Mouse (Mus musculus): Measurements from ENCODE around the gene 4921539E11Rik. TPM values are rescaled to one million over a fixed set of nuclear protein-coding genes. Genes with fewer than 3 reads are reported as not detected.

4921539E11Rik gene
- polyA plus RNA-seq (2015; fragmentation: Nextera tagmentation; extraction: Ambion mirVana), result 0.05 TPM in 1 of 2 replicates, not detected in the other

- no peak for ATAC-seq (replicated peaks; ENCODE audit: extremely low read depth, insufficient read depth, low FRiP score)
- no peak within 1 kb of the TSS for H3K27ac ChIP-seq (ENCODE audit: low read length)
- H3K4me3 ChIP-seq (ENCODE audit: low read length), result no peak within 1 kb of the TSS
- no peaks in the 10 kb centered on the region for H3K36me3 ChIP-seq (ENCODE audit: control insufficient read depth, insufficient read depth)
- H3K27me3 ChIP-seq (ENCODE audit: control insufficient read depth, insufficient read depth, low read length), result no peaks in the 10 kb centered on the region
- H3K4me1 ChIP-seq (ENCODE audit: control insufficient read depth, insufficient read depth, low read length), result no peaks in the 10 kb centered on the region
- H3K9me3 ChIP-seq (replicated peaks; ENCODE audit: control insufficient read depth, low read length), result no peaks in the 10 kb centered on the region
- 69% methylated on average over 2 of the region's 2 CpGs for WGBS
- no peak within 1 kb of the TSS for H3K9ac ChIP-seq (ENCODE audit: low read length)
- H3K4me2 ChIP-seq (ENCODE audit: low read depth, low read length), result no peak within 1 kb of the TSS
Observed at GRCm38 (mm10) chr4:103290763-103291162, at the start of gene 4921539E11Rik. 4921539E11Rik (minus strand) TSS chr4:103290863.

DNA sequence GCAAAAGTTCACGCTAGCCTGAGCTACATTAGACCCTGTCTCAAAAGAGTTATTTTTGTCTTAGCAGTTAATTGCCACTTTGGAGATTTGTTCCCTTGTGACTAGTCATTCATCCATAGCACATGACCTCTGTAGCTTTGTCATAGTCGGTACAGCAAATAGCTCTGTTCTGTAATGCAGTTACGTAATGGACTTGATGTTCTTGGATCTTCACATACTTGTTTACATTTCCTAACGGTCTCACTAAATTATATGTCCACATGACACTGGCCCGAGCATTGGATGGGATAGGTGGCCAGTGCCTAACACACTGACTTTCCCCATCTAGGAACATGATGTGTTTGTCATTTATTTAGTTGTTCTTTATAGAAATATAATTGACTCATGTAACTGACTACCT lies 44.5 kb upstream of the 4921539E11Rik start:
- no peak overlapping the region for H3K4me2 ChIP-seq (ENCODE audit: low read depth, low read length)
- no peak for ATAC-seq (replicated peaks; ENCODE audit: extremely low read depth, insufficient read depth, low FRiP score)
- no peak overlapping the region for H3K27ac ChIP-seq (ENCODE audit: low read length)
- H3K27me3 ChIP-seq (ENCODE audit: control insufficient read depth, insufficient read depth, low read length), result no peaks in the 10 kb centered on the region
- H3K9ac ChIP-seq (ENCODE audit: low read length), result no peak overlapping the region
- no peaks in the 10 kb centered on the region for H3K4me1 ChIP-seq (ENCODE audit: control insufficient read depth, insufficient read depth, low read length)
- peaks cover 10% of the 10 kb centered on the region for H3K36me3 ChIP-seq (ENCODE audit: control insufficient read depth, insufficient read depth)
- 80% methylated on average over 5 of the region's 5 CpGs for WGBS
- no peaks in the 10 kb centered on the region for H3K9me3 ChIP-seq (replicated peaks; ENCODE audit: control insufficient read depth, low read length)
- no peak overlapping the region for H3K4me3 ChIP-seq (ENCODE audit: low read length)

- no peak overlapping the region for H3K4me2 ChIP-seq (ENCODE audit: low read depth, low read length)
- H3K9me3 ChIP-seq (replicated peaks; ENCODE audit: control insufficient read depth, low read length), result no peaks in the 10 kb centered on the region
- H3K9ac ChIP-seq (ENCODE audit: low read length), result no peak overlapping the region
- H3K36me3 ChIP-seq (ENCODE audit: control insufficient read depth, insufficient read depth), result peaks cover 10% of the 10 kb centered on the region
- no peak for ATAC-seq (replicated peaks; ENCODE audit: extremely low read depth, insufficient read depth, low FRiP score)
- WGBS, result 45% methylated on average over 6 of the region's 6 CpGs
- no peaks in the 10 kb centered on the region for H3K27me3 ChIP-seq (ENCODE audit: control insufficient read depth, insufficient read depth, low read length)
- H3K27ac ChIP-seq (ENCODE audit: low read length), result no peak overlapping the region
- H3K4me1 ChIP-seq (ENCODE audit: control insufficient read depth, insufficient read depth, low read length), result no peaks in the 10 kb centered on the region
- H3K4me3 ChIP-seq (ENCODE audit: low read length), result no peak overlapping the region
Observed at GRCm38 (mm10) chr4:103329348-103329747, 38.7 kb upstream of the 4921539E11Rik start.

DNA sequence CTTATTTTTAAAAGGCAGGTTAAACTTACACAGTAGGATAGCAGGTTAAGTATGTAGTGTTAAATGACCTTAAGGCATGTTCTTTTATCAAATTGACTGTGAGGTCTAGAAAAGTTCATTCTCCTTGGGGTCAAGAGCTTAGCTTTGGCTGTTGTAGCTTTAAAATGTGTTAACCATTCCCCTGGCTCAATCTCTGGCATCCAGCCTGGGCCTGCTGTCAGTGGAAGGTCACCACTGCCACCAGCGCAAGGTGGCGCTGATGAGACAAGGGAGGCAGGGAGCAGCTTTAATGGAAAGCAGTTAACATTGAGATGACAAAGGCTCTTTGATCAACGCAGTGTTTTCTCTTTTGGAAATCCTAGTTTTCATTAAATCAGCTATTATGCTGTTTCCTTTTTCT lies 36.3 kb upstream of the 4921539E11Rik start:
- no peaks in the 10 kb centered on the region for H3K9me3 ChIP-seq (replicated peaks; ENCODE audit: control insufficient read depth, low read length)
- no peaks in the 10 kb centered on the region for H3K4me1 ChIP-seq (ENCODE audit: control insufficient read depth, insufficient read depth, low read length)
- no peaks in the 10 kb centered on the region for H3K27me3 ChIP-seq (ENCODE audit: control insufficient read depth, insufficient read depth, low read length)
- no peak overlapping the region for H3K27ac ChIP-seq (ENCODE audit: low read length)
- H3K4me3 ChIP-seq (ENCODE audit: low read length), result no peak overlapping the region
- H3K9ac ChIP-seq (ENCODE audit: low read length), result no peak overlapping the region
- no peak for ATAC-seq (replicated peaks; ENCODE audit: extremely low read depth, insufficient read depth, low FRiP score)
- WGBS, result 66% methylated on average over 3 of the region's 3 CpGs
- H3K36me3 ChIP-seq (ENCODE audit: control insufficient read depth, insufficient read depth), result peaks cover 9% of the 10 kb centered on the region
- H3K4me2 ChIP-seq (ENCODE audit: low read depth, low read length), result no peak overlapping the region

DNA sequence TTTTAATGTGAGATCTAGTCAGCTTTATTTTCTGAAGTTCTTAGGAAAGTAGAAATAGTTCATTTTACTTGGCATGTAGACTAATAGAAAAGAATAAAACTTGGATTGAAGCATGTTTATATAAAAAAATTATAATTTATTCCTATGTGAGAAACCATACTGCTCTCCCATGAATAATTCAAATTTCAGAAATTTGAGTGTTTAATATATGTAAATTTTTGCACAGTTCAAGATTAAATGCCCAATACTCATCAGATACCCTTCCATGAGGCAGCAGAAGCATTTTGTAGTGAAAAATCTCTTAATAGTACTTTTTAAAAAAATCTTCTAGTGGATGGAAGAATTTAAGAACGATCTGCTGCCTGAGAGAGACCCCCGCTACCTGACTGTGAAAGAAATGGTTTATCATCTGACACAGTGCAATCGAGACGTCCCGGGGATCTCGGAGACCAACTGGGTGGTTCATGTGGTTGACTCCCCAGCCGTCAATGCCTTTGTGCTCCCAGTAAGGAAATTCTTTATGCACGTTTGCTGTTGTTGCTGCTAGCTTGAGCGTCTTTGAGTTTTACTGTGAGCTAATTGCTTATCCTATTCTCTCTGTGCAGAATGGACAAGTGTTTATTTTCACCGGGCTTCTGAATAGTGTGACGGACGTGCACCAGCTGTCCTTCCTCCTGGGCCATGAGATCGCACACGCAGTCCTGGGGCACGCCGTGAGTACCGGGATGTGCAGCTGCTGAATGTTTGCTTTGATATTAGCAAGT lies 34.2 kb upstream of the 4921539E11Rik start:
- Histone ChIP-seq H3K9ac (ENCODE audit: low read length) (no peak overlapping the region), H3K36me3 (ENCODE audit: control insufficient read depth, insufficient read depth) (peaks cover 3% of the 10 kb centered on the region; the same call in 1 of the 2 replicates), H3K9me3 (replicated peaks; ENCODE audit: control insufficient read depth, low read length) (no peaks in the 10 kb centered on the region), H3K4me3 (ENCODE audit: low read length) (no peak overlapping the region), H3K4me2 (ENCODE audit: low read depth, low read length) (no peak overlapping the region), H3K27me3 (ENCODE audit: control insufficient read depth, insufficient read depth, low read length) (no peaks in the 10 kb centered on the region), H3K4me1 (ENCODE audit: control insufficient read depth, insufficient read depth, low read length) (no peaks in the 10 kb centered on the region), H3K27ac (ENCODE audit: low read length) (no peak overlapping the region)
- WGBS, result 58% methylated on average over 17 of the region's 17 CpGs
- no peak for ATAC-seq (replicated peaks; ENCODE audit: extremely low read depth, insufficient read depth, low FRiP score)

GRCm38 (mm10) chr4:103321461-103321860 lies 30.8 kb upstream of the 4921539E11Rik start:
- H3K9me3 ChIP-seq (replicated peaks; ENCODE audit: control insufficient read depth, low read length), result no peaks in the 10 kb centered on the region
- no peak overlapping the region for H3K4me3 ChIP-seq (ENCODE audit: low read length)
- 62% methylated on average over 6 of the region's 6 CpGs for WGBS
- no peak overlapping the region for H3K27ac ChIP-seq (ENCODE audit: low read length)
- no peak overlapping the region for H3K9ac ChIP-seq (ENCODE audit: low read length)
- no peaks in the 10 kb centered on the region for H3K27me3 ChIP-seq (ENCODE audit: control insufficient read depth, insufficient read depth, low read length)
- H3K4me1 ChIP-seq (ENCODE audit: control insufficient read depth, insufficient read depth, low read length), result no peaks in the 10 kb centered on the region
- H3K36me3 ChIP-seq (ENCODE audit: control insufficient read depth, insufficient read depth), result peaks cover 3% of the 10 kb centered on the region; the same call in 1 of the 2 replicates
- H3K4me2 ChIP-seq (ENCODE audit: low read depth, low read length), result no peak overlapping the region
- ATAC-seq (replicated peaks; ENCODE audit: extremely low read depth, insufficient read depth, low FRiP score), result no peak

- WGBS, result 85% methylated on average over 4 of the region's 4 CpGs
Observed at GRCm38 (mm10) chr4:103315861-103316260, 25.2 kb upstream of the 4921539E11Rik start.

DNA sequence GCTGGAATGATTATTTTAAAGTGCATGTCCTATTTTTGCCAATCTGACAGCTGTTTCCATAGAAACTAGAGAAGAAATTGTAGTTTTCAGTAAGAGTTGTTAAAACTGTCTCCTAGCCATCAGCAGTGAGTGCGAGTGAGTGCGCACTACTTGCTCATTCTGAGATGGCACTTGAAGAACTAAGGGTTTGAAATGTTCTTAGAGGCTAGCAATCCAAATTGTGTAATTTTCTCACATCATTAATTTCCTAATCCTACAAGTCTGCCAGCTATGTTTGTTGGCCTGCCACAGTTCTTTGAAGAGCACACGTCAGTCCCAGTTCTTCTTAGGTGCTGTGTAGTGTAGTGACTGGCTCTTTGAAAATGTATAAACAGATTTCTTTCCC lies 23.9 kb upstream of the 4921539E11Rik start:
- WGBS, result 55% methylated on average over 3 of the region's 3 CpGs
- H3K4me2 ChIP-seq (ENCODE audit: low read depth, low read length), result peak overlapping the region; percentile 77
- H3K27me3 ChIP-seq (ENCODE audit: control insufficient read depth, insufficient read depth, low read length), result no peaks in the 10 kb centered on the region
- H3K27ac ChIP-seq (ENCODE audit: low read length), result peak overlapping the region; percentile 99
- no peaks in the 10 kb centered on the region for H3K36me3 ChIP-seq (ENCODE audit: control insufficient read depth, insufficient read depth)
- no peaks in the 10 kb centered on the region for H3K9me3 ChIP-seq (replicated peaks; ENCODE audit: control insufficient read depth, low read length)
- peak overlapping the region; percentile 95 for H3K9ac ChIP-seq (ENCODE audit: low read length)
- H3K4me1 ChIP-seq (ENCODE audit: control insufficient read depth, insufficient read depth, low read length), result peaks cover 7% of the 10 kb centered on the region
- H3K4me3 ChIP-seq (ENCODE audit: low read length), result peak overlapping the region; percentile 77
- ATAC-seq (replicated peaks; ENCODE audit: extremely low read depth, insufficient read depth, low FRiP score), result no peak

More at GRCm38 (mm10) chr4:103315861-103316260, 25.2 kb upstream of the 4921539E11Rik start:
- Histone ChIP-seq H3K4me3 (ENCODE audit: low read length) (no peak overlapping the region), H3K9me3 (replicated peaks; ENCODE audit: control insufficient read depth, low read length) (no peaks in the 10 kb centered on the region), H3K4me1 (ENCODE audit: control insufficient read depth, insufficient read depth, low read length) (peaks cover 7% of the 10 kb centered on the region), H3K4me2 (ENCODE audit: low read depth, low read length) (no peak overlapping the region), H3K27ac (ENCODE audit: low read length) (no peak overlapping the region), H3K27me3 (ENCODE audit: control insufficient read depth, insufficient read depth, low read length) (no peaks in the 10 kb centered on the region), H3K36me3 (ENCODE audit: control insufficient read depth, insufficient read depth) (no peaks in the 10 kb centered on the region), H3K9ac (ENCODE audit: low read length) (no peak overlapping the region)
- ATAC-seq (replicated peaks; ENCODE audit: extremely low read depth, insufficient read depth, low FRiP score), result no peak

Data from heart, embryonic 16.5 days (tissue).